Mouse (Mus musculus) gastrocnemius, adult 2 months (tissue): Measurements from ENCODE around the gene Fbxo6. TPM values are rescaled to one million over a fixed set of nuclear protein-coding genes. Genes with fewer than 3 reads are reported as not detected.

Experiments used
- DNase-seq: peaks from one replicate; pipeline ENCODE4 v3.0.0; 2022
- H3K27ac ChIP-seq: fragments of 200-600 bp; 2 replicates; pipeline ENCODE4 v1.8.1; 2022; ENCODE audit warnings: mild to moderate bottlenecking
- H3K4me3 ChIP-seq: fragments of 200-600 bp; 2 replicates; pipeline ENCODE4 v1.8.1; 2022; ENCODE audit warnings: mild to moderate bottlenecking, moderate library complexity
- CTCF ChIP-seq: fragments of 200-600 bp; IDR thresholded peaks from 2 replicates; pipeline ENCODE4 v1.8.1; 2022; ENCODE audit warnings: antibody characterized with exemption, mild to moderate bottlenecking, moderate library complexity
- intact Hi-C: fragments of 180-260 bp; cut with DNase I; formaldehyde crosslinking; loops from one replicate; pipeline ENCODE4 v1.15.1; 2025
- microRNA-seq: library from miRNA; unstranded; fragments of <30 nt; microRNA quantifications from one replicate; pipeline ENCODE4 v1.2.0, GENCODE M21; 2021
- total RNA-seq, 2 experiments: library from RNA; stranded (reverse); gene quantifications; 2 replicates each; pipeline ENCODE4 v1.2.3; 2021

Fbxo6 gene
- total RNA-seq, 2 experiments from 2014 or later: 36.8 to 46.4 TPM

DNA sequence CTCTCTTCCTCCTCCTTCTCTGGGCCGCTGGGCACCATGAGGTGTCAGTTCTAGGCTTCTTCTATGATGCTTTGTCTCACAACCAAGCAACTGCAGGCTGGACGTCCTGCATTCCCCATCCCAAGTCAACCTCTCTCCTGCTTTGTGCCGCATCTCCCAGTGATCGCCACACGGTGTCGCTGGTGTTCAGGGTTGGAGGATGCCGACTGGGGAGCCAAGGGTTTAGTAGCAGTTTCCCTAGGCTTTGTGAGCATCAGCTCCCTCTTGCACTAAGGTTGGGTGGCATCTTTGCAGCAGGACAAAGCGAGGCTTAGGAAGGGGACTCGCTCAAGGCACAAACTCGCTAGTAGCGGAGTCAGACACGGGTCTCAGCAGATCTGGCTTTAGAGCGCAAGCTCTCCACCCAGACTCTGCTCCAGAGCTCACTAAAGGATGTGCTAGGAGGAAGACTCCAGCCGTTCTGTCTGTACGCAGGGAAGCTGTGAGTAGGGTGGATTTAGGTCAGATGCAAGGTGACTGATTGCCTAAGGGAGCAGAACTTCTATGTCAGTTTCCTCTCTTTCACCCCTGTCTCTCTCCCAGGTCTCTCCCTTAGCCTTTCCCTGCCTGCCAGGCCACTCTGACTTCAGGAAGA, 37.1 kb downstream of the Fbxo6 start:
- Histone ChIP-seq H3K4me3 (no peak overlapping the region), H3K27ac (no peak overlapping the region)
- TF ChIP-seq CTCF: peak; percentile 94

DNA sequence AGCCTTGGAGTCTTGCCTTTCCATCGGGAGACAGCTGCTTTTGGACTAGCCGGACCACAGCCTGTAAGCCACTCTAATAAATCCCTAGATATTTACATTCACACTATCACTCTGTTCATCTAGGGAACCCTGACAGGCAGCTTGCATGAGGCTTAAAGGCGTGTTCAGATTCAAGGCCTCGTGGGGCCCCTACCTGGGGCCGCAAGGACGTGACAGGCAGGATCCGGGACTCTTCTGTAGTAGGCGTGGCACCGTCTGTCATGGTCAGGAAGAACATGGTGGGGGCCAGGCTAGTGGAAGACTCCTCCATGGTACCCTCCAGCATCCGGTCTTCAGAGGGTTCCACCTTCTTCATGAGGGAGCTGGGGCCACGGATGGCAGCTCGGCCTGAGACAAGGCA, 39.4 kb downstream of the Fbxo6 start:
- no peak for TF ChIP-seq CTCF
- intact Hi-C loops: no loop called here
- DNase-seq: no peak
- Histone ChIP-seq H3K27ac (no peak overlapping the region), H3K4me3 (no peak overlapping the region)

More for the DNA sequence above, 37.1 kb downstream of the Fbxo6 start:
- DNase-seq: peak; percentile 89
- intact Hi-C loops: loop anchor here (1.0 to 2.0 kb wide), 2 partner anchors 49 to 314 kb away; no protein-coding TSS in a partner anchor

GRCm38 (mm10) chr4:148109215-148109614, 42.7 kb downstream of the Fbxo6 start:
- H3K4me3 ChIP-seq: no peak overlapping the region
- intact Hi-C loops: no loop called here
- H3K27ac ChIP-seq: no peak overlapping the region
- no peak for DNase-seq
- TF ChIP-seq CTCF: no peak

DNA sequence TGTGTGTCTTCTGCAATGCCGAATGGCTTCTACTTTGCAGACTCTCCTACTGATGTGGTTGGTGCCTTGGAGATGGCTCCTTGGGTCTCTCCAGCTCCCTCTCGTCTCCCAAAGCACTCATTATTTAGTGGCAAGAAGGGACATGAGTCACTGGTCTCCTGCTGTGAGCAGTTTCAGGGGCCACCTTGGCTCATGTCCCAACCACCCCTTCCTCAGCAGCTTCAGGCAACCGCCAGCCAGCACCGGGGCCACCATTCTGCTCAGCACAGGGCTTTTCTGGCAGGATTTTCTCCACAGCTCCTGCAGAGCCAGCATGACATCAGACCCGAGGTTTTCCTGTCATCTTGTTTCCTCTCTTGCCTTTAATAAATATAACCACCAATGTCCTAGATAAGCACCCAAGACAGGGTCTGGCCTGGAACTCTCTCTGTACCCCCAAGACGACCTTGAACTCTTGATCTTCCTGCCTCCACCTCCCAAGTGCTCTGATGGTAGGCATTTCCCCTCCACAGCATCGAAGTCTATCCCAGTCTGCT, 43.3 kb downstream of the Fbxo6 start:
- no peak for TF ChIP-seq CTCF
- H3K4me3 ChIP-seq: no peak overlapping the region
- no peak for DNase-seq
- H3K27ac ChIP-seq: no peak overlapping the region
- intact Hi-C loops: no loop called here

DNA sequence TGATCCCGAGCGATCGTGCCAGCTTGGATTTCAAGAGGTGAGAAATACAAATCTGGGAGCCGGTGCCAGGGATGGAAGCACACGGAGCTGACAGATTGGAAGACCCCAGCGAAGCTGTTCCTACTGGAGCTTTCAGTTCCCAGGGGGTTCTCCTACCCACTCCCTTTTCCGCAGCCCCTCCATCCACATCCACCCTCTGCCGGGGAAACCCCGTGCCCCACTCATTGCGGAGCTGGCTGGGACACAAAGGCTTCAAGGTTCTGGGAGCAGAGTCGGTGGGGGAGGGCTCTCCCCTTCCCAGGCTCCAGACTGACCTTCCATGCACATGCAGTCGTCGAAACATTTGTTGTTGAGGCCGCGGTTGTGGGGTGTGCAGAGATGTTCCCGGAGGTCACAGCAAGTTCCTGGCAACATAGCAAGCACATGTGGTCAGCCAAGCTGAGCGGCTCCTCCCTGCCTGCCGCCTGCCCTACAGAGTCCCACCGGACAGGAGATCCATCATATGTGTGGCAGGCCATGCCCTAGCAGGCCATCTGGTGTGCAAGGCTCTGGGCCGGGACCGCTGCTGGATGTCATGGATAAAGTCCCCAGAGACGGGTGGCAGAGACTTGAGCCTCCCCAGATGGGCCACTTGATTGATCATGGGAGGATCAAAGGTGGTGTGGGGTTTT, 44.2 kb downstream of the Fbxo6 start:
- DNase-seq: peak; percentile 61
- TF ChIP-seq CTCF: no peak
- Histone ChIP-seq H3K27ac (no peak overlapping the region), H3K4me3 (no peak overlapping the region)
- intact Hi-C loops: no loop called here

DNA sequence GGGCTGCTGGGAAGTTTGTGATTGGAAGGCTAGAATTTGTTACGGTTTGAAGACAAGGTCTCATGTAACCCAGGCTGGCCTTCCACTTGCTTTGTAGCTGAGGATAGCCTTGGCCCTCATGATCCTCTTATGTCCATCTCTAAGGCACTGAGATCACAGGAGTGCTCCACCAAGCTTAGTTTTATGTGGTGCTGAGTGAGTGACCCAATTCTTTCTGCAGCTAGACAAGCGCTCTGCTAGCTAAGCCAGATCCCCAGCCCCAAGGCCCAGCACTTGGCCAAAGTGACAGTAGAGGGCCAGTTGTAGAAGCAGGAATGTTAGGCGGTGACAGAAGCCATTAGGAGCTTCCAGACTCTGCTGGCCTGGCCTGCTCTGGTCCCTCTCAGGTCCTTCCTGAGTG, 47.8 kb downstream of the Fbxo6 start:
- no peak for TF ChIP-seq CTCF
- no peak for DNase-seq
- no peak overlapping the region for H3K4me3 ChIP-seq
- no peak overlapping the region for H3K27ac ChIP-seq
- intact Hi-C loops: no loop called here

GRCm38 (mm10) chr4:148101801-148102527, 50.0 kb downstream of the Fbxo6 start:
- H3K4me3 ChIP-seq: peak overlapping the region; percentile 58
- TF ChIP-seq CTCF: peak; percentile 67
- peak; percentile 64 for DNase-seq
- intact Hi-C loops: no loop called here
- peak overlapping the region; percentile 48 for H3K27ac ChIP-seq

DNA sequence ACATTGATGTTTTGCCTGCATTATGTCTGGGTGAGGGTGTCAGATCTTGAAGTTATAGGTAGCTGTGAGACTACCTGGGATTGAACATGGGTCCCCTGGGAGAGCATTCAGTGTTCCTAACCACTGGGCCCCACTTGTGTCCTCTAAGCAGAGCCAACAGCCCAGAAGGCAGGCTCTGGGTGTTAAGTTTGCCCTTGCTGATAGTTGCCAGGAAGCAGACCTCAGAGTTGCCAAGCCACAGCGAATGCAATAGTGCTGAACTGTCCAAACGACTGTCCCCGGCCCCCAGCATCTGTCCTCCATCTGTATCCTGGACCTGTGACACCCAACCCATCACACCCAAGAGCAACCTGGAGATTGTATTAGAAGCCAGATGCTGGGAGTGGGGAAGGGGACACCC, 53.3 kb downstream of the Fbxo6 start:
- Histone ChIP-seq H3K4me3 (no peak overlapping the region), H3K27ac (no peak overlapping the region)
- DNase-seq: no peak
- TF ChIP-seq CTCF: no peak
- intact Hi-C loops: no loop called here

GRCm38 (mm10) chr4:148097936-148098335, 54.0 kb downstream of the Fbxo6 start:
- no peak for DNase-seq
- TF ChIP-seq CTCF: no peak
- H3K27ac ChIP-seq: no peak overlapping the region
- H3K4me3 ChIP-seq: no peak overlapping the region
- intact Hi-C loops: no loop called here

Small RNAs within 50 kb of the gene (microRNA-seq; reads per million reads assigned to microRNA genes)
- not detected for gene Mir7022

Other genes starting within 250 kb of the Fbxo6 start
- gene Mfn2, start 247.4 kb downstream of the Fbxo6 start, total RNA-seq: 100 to 1,000 TPM; 416 to 452 TPM
- 10 to 100 TPM; 17.1 to 25.9 TPM for gene Plod1, start 215.4 kb downstream of the Fbxo6 start, total RNA-seq
- gene 2510039O18Rik, start 211.2 kb downstream of the Fbxo6 start, total RNA-seq: 10 to 100 TPM; 17.0 to 21.5 TPM
- not detected for gene Nppb, start 166.4 kb downstream of the Fbxo6 start, total RNA-seq
- not detected for gene Nppa, start 151.4 kb downstream of the Fbxo6 start, total RNA-seq
- 1 to 10 TPM; 4.7 to 5.0 TPM for gene Clcn6, start 113.3 kb downstream of the Fbxo6 start, total RNA-seq
- gene Mthfr, start 113.1 kb downstream of the Fbxo6 start, total RNA-seq: 10 to 100 TPM in 1 of 2 experiments, 1 to 10 TPM in 1; 6.9 to 14.2 TPM
- gene Agtrap, start 64.1 kb downstream of the Fbxo6 start, total RNA-seq: 10 to 100 TPM in 1 of 2 experiments, 1 to 10 TPM in 1; 9.8 to 12.6 TPM
- 10 to 100 TPM; 10.3 to 18.0 TPM for gene Mad2l2, start 21.8 kb downstream of the Fbxo6 start, total RNA-seq
- under 1 TPM in 1 of 2 experiments, not detected in 1; 0.03 TPM for gene Draxin, start 21.4 kb downstream of the Fbxo6 start, total RNA-seq
- gene Fbxo44, start 8.3 kb upstream of the Fbxo6 start, total RNA-seq: 1 to 10 TPM; 7.5 to 9.7 TPM
- under 1 TPM in 1 of 2 experiments, not detected in 1; 0.43 TPM for gene Fbxo2, start 8.5 kb upstream of the Fbxo6 start, total RNA-seq
- not detected for gene Disp3, start 135.8 kb upstream of the Fbxo6 start, total RNA-seq